Mouse (Mus musculus): Measurements from ENCODE around the gene Arsb.

GRCm38 (mm10) chr13:93861211-93861610 lies 89.8 kb downstream of the Arsb start:
- TF ChIP-seq CTCF (IDR thresholded peaks at IDR 0.05) (no peak), POLR2A (IDR thresholded peaks at IDR 0.05; ENCODE audit: insufficient read depth, low read depth, low read length) (no peak)

All from heart, adult 2 months (tissue).